Mouse (Mus musculus): Measurements from ENCODE around the gene Casp2. TPM values are rescaled to one million over a fixed set of nuclear protein-coding genes. Genes with fewer than 3 reads are reported as not detected.

Casp2 gene
- 10 to 100 TPM; 45.5 to 49.7 TPM for total RNA-seq (2021)

DNA sequence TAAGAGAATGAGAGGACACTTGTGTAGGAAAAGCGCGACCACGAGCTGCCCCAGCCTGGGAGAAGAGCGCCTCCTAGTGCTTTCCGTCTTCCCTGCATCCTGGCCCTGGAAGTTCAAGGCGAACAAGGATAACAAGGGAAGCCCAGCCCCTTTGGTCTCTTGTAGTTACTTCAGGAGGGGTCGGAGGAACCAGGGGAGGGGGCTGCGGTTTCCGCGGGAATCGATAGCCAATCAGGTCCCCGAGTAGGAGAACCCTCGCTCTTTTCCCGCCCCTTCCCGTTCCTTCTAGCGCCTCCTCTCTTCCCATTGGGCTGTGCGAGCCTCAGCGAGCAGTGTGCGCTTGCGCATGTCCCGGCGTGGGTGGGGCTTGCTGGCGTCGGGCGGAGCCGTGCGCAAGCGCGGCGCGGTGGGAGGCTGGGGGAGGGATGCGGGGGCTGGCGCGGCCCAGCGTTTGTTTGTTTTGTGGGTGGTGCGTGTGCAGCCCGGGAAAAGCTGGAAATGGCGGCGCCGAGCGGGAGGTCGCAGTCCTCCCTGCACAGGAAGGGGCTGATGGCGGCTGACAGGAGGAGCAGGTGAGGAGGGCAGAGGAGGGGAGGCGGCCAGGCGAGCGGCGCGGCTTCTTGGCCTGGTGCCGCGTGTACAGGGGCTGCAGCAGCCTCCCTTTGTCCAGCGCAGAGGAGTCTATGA, at the start of gene Casp2:
Casp2 (plus strand) TSS at position 360 of the 687 bp plus-strand sequence.
- intact Hi-C loops (cut with DNase I) = loop anchor here (5.0 to 10.0 kb wide), 2 partner anchors 37 to 660 kb away; partner anchors contain the start of gene Ephb6
- DNase-seq = peak; percentile 99

DNA sequence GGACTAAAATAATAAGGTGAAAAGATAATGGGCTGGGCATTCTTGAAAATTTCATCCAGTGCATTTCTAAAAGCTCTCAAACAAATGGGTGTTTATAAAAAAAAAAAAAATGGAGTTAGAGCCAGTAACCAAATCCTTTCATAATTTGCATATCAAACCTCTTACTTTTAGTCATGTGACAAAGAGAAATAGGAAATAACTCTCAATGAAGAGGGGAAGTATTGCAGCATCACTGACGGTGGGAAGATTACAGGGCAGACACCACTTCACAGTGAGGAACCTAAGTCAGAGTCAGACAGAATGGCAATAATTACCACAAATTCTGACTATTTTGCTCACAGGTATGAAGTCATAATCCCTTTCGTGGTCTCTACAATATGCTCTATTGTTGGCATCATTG, 49.8 kb upstream of the Casp2 start, which contains the start of gene Tas2r144:
Tas2r144 (plus strand) TSS at position 301 of the 400 bp plus-strand sequence.
- no peak for DNase-seq
- intact Hi-C loops (cut with DNase I) = no loop called here

DNA sequence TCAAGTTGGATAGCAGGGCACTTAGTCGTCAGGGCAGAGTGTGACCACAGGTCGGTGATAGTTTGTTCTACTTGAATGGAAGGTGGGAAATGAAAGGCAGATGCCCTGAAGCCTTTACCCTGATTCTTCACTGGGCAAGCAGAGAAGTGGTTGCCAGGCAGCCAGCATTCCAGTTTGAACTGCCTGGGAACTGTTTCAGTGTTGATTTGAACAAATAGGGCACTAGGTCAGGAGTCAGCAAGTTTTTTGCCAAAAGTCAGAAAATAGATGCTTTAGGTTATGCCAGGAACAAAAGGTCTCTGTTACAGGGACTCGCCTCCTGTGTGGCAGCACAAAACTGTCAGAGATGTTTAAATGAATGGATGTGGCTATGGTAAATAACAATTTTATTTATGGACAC, 42.5 kb upstream of the Casp2 start:
- intact Hi-C loops (cut with DNase I) = no loop called here
- peak; percentile 8 for DNase-seq

DNA sequence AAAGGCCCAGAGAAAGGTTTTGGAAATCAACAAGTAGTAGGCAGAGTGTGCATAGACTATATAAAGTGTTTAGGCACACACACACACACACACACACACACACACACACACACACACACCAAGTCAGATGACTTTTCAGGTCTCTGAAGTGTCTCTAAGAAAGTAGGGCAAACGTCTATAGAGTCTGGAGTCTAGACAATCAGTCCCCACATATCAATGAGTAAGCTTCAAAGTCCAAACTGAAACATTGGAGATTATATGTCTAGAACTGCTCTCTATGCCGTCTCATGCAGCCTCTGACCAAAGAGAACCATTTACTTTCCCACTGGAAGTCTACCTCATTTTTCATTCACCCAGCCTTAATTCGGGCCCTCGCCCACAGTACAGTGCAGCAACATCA, 39.7 kb upstream of the Casp2 start:
- DNase-seq = no peak
- intact Hi-C loops (cut with DNase I) = loop anchor here (5.0 kb wide), 2 partner anchors 37 to 357 kb away; partner anchors contain the start of genes Casp2 and Tmem139

DNA sequence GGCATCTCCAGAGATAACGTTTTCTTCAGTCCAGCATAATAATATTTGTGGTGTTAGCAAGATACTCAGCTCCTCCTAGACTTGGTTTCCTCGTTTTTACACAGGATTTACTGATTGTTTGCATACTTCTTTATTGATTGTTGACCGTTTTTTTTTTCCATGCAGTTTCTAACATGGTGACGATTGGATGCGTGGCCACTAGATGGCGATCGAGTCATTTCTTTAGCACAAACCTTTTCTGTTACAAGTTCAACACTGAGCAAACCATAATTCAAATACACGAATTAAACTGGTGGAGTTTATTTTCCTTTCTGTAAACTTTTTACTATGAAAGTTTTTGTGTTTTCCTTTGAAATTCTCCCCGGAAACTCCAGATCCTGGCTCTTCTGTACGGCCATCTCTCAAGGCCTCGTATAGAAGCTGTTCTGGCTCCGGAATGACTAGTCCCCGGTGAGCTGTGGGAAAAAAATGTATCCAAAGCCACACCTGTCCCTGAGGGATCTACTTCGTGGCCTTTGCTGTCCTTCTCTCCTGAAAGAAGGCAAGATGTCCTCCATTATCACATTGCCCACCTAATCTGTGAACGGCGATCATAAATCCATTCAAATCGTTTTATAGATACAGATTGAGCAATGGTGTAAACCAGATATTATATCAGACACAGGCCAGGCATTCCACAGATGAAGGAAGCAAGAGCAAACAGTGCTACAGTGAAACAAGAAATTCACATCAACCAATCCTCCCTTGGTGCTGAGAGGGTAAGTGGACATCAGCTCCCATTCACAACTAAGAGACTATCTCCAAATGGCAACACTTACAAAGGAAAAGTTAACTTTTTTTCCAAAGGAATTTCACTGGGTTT, 37.3 kb upstream of the Casp2 start:
- intact Hi-C loops (cut with DNase I) = loop anchor here (5.0 kb wide), 2 partner anchors 35 to 355 kb away; partner anchors contain the start of genes Casp2 and Tmem139
- peak; percentile 72 for DNase-seq

DNA sequence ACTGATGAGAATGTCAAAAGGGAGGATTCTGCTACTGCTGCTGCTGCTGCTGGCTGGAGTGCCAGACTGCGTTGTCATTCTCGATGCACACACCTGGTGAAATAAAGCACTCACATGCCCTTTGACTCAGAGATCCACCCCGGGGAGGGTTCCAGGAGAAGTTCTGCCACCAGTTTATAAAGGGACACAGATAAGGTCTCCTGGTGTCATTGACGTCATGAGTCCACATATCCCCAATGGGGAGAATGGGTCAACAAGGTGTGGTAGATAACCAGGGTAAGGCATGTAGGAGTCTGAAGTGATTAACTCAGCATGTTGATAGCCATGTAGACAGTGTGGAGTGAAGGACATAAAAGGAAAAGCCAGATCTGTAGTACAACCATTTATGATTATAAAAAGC, 35.2 kb upstream of the Casp2 start:
- intact Hi-C loops (cut with DNase I) = loop anchor here (5.0 kb wide), 2 partner anchors 33 to 353 kb away; partner anchors contain the start of genes Casp2 and Tmem139

DNA sequence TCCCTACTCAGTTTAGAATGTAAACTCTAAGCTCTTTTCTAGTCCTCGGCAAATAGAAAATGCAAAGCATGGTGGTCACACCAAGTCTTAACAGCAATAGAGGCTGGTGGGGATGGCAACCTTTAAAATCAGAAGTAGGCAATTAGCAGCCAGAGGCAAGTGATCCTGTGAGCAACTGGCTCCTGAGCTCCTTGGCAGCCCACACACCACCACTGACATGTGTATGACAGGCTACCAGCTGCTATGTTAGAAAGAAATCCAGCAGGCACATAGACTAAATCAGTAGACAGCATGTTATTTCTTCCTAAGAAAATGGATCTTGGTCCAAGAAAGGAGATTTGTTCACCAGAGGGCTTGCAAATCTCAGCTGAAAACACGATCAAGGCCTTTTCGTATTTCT, 33.6 kb upstream of the Casp2 start:
- intact Hi-C loops (cut with DNase I) = no loop called here
- no peak for DNase-seq

More for the DNA sequence above, 35.2 kb upstream of the Casp2 start:
- no peak for DNase-seq

DNA sequence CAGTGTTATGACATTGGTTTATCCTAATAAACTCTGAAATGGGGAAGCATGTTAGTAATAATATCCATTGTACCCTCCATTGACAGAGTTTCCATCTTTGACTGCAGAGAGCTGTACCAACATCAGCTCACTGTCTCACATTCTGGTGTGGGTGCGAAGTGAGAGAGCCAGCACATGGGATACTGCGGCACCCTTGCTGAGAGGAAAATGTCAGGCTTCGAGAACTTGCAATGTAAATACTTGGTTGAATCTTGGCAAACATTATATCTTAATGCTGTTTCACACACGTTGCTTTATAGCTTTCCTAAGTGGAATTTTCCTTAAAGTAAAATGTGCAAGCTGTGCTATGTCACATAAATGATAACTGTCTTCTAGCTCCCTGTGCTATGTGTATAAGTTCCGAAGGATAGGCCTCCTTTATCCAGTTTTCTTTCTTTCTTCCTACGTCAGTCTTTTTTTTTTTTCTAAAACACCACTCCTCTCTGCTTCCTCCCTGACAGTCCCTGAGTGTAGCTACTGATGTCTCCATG, 27.4 kb upstream of the Casp2 start:
- intact Hi-C loops (cut with DNase I) = no loop called here
- DNase-seq = no peak

DNA sequence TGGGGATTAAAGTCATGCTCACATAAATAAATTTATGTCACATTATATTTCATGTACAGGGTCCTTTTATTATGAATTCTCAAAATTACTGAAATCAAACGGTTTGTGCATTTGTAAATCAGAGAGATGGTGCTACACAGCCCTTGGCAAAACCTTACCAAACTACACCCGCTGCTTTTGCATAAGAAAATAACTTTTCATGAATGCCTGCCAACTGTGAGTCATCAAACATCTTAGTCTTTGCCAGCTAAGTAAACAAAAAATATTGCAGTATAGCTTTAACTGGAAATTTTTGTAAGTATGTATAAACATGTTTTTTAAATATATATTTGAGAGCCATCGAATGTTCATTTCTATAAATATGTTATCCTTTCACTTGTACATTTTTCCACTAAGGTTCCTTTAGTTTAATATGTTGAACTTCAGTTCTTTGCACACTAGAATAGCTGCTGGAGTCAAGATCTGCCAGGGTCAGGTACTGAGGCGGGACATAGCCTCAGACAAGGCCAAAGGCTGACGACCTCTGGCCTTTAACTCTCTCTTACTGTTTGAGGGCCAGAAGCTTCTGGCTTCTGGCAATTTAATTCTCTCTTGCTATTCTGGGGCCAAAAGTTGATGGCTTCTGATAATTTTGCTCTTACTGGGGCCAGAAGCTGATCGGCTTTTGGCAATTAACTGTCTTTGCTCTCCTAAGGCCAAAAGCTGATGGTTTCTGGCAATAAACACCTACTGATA, 23.3 kb upstream of the Casp2 start:
- intact Hi-C loops (cut with DNase I) = no loop called here

DNA sequence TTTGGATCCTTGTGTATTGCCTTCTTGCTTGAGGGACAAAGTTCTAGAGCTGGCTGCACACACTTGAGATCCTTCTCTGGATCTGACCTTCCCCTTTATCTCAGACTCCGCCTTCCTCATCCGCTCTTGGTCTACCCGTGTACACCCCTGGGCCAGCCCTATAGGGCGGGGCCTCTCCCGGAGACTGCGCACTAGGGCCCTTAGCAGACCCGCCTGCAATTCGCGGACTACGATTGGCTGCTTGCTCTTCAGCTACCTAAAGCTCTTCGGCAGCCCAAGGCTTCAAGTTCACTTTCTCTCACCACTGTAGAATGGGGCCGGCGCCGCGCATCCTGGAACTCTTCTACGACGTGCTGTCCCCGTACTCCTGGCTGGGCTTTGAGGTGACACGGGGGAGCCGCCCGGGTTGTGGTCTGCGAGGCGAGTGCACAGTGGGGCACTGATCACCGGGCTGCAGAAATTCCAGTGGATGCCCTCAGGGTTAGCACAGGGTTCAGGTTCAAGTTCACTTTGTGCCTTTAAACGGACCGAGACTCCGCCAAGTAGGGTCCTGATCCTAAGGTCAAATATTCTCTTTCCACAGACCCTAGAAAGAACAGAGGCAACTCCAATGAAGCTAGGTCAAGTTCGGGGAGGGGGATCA, 19.0 kb upstream of the Casp2 start, which contains the start of gene Gstk1:
Gstk1 (plus strand) TSS at position 225 of the 643 bp plus-strand sequence.
- DNase-seq = peak; percentile 75
- intact Hi-C loops (cut with DNase I) = no loop called here

More for the DNA sequence above, 23.3 kb upstream of the Casp2 start:
- DNase-seq = no peak

DNA sequence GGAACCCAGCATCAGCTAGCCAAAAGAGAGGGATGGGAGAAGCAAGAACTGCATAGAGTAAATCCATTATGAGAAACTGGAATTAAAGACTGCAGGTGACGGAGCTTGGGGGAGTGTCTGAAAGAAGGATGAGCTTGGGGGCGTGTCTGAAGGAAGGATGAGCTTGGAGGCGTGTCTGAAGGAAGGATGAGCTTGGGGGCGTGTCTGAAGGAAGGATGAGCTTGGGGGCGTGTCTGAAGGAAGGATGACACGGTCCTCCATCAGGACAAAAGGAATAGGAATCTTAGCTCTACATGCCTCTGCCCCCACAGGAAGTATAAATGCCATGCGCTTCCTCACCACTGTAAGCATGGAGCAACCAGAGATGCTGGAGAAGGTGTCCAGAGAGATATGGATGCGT, 17.6 kb upstream of the Casp2 start:
- intact Hi-C loops (cut with DNase I) = no loop called here
- DNase-seq = no peak

DNA sequence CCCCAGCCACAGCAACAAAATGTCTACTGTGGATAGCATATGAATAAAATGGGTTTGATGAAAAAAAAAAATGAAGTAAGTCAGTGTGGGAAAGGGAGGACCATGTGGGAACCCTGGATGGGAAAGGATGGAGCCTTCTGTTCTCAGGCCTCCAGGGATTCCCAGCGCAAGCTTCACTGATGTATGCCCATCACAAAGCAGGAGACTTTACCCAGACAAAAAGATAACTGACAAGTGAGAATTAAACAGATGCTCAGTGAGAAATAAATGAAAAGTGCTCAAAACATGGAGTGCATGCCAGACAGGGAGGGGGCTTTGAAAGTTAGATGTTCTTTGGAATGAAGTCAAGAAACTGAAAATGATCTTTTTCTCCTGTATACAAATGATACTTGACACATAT, 16.8 kb upstream of the Casp2 start:
- no peak for DNase-seq
- intact Hi-C loops (cut with DNase I) = no loop called here

DNA sequence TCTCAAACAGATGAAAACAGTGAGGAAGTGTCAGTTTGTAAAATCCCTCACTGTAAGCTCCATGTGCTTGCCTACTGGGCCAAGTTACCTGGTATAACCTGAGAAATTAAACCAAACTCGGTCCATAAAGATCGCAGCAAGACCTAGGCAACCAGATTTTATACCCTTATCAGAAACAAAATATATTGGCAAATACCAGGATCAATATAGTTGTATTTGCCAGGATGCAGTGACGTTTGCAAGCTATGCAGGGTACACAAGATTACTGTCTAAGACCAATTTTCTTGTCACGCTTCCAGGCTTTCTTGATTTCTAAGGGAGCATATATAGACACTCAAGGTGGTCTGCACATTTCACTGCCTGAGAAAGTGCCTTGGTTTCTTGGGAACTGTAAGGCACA, 13.0 kb upstream of the Casp2 start:
- no peak for DNase-seq
- intact Hi-C loops (cut with DNase I) = no loop called here

DNA sequence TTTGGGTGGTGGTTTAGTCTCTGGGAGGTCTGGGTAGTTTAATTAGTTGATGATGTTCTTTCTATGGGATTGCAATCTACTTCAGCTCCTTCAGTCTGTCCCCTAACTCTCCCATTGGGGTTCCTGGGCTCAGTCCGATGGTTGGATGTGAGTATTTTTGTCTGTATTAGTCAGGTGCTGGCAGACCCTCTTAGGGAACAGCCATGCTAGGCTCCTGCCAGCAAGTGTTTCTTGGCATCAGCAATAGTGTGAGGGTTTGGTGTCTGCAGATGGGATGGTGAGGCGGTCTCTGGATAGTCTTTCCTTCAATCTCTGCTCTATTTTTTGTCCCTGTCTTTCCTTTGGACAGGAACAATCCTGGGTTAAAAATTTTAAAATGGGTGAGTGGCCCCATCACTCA, 11.7 kb upstream of the Casp2 start:
- DNase-seq = no peak
- intact Hi-C loops (cut with DNase I) = no loop called here

DNA sequence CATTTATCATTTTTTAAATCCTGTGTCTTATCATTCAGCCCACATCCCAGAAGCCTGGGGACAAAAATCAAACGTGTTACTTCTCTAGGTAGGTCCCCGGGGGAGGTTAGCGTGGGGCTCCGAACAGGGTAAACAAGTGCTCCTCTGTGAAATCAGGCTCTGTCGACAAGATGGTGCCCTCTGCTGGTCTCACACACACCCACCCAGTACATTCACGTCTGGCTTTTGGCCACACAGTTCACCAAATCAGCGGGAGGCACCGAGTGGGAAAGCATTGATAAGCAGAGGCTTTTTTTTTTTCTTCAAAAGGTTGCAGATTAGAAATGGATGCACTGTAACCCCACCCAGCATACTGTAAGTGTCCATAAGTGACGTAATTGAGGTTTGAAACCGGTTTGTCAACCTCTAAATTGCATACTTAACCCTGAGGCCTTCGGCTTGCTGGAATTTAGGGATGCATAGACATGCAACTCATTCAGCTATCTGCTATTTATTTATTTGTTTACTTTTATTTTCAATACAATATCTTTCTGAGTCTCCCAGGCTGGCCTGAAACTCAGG, 7.4 kb upstream of the Casp2 start:
- intact Hi-C loops (cut with DNase I) = no loop called here
- DNase-seq = peak; percentile 53

DNA sequence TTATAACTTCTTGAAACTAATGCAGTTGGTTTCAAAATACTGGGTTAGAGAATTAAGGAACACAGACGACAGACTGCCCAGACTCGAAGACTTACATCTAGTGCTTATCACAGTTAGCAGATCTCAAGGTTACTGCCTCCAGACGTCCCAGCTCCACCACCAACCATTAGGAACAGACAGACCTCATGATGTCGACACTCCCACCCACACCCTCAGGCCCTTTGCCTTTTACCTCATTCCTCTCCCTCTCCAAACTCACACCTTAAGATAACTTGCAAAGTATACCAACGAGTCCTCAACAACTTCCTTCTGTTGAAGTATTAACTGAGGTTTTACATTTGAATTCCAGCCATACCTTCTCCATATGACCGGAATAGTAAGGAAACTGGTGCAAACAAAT, 4.4 kb upstream of the Casp2 start:
- intact Hi-C loops (cut with DNase I) = loop anchor here (5.0 to 10.0 kb wide), 2 partner anchors 33 to 656 kb away; partner anchors contain the start of gene Ephb6

DNA sequence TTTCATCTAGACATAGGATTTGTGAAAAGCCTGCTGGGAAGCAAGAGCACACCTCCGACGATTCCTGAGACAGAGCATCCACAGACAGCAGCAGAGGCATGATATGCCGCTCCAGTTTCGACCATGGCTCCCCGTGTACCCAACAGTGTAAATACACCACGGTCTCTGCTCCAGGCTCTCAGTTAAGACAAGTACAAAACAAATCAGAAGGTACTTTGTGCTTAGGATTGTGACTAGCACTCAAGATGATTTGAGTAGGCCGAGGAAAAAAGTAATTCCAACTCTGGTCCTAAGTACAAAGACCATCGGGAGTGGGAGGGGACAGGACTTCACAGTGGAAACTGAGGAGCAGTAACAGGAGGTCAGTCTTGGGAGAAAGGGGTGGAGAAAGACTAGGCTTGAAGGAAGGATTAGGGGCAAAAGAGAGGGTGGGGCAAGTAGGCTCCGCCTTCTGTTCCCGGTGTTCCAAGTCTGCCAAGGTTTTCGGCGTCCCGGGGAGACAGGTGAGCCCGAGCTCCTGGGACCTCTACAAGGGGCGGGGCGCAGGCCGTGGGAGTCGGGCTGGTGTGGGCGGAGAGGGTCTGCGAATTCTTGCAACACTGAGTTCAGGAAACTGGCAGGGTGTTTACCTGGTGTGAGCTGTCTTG, 3.1 kb upstream of the Casp2 start, which contains the start of gene Tmem139:
Tmem139 (plus strand) TSS at position 447 of the 647 bp plus-strand sequence.
- intact Hi-C loops (cut with DNase I) = loop anchor here (5.0 to 10.0 kb wide), 2 partner anchors 34 to 657 kb away; partner anchors contain the start of gene Ephb6
- DNase-seq = no peak

More for the DNA sequence above, 4.4 kb upstream of the Casp2 start:
- no peak for DNase-seq

DNA sequence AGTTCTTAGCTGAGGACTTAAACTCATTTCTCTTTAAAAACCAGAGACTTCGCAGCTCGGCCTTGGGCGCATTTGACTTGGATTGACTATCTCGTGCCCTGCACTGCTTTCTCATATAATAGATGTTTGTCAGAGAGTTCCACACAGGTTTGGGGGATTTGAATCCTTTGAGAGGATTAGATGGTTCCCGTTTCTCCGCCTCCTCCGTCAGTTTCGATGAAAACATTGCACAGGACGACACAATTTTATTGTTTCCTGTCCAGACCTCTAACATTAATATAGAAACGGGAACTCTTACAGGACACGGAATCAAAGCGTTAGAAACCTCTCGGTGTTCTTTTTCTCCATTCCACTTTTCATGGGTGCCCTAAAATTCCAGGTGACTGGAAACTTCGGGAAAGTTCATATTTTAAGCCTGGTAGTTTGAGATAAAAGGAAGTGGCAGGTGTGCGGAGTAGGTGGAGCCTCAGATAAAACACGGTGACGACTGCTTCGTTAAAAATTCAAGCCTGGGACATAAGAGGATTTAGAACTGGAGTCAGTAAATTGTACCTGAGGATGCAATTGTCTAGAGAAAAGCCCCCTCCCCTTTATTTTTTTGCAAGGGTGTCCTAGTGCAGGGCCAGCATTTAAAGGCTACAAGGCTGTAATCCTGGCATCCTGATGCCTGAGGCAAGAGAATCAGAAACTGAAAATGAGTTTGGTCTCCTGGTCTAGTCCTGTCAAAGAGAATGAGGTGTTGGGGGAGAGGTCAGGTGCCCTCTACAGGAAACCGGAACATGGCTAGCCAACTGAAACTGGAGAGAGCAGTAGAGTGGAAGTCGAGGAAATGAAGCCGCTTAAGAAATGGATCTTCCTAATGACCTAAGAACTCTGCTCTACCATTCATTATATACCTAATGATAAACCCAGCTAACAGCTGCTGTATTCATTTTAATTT, 876 bp downstream of the Casp2 start:
- no peak for DNase-seq
- intact Hi-C loops (cut with DNase I) = loop anchor here (10.0 kb wide), 1 partner anchor 661 kb away; the partner anchor contains the start of gene Ephb6
